Mouse (Mus musculus): Measurements from ENCODE around the gene Zbtb6. TPM values are rescaled to one million over a fixed set of nuclear protein-coding genes. Genes with fewer than 3 reads are reported as not detected.

The Zbtb6 gene
- total RNA-seq (2023) = 10 to 100 TPM; 18.9 to 19.8 TPM

GRCm38 (mm10) chr2:37442611-37443591 lies at the start of gene Zbtb6, which contains the start of the genes Zbtb26 and Rabgap1:
Gene Zbtb6, minus strand, starts transcription at chr2:37443171.
Gene Zbtb26, minus strand, starts transcription at chr2:37443135.
Gene Rabgap1, plus strand, starts transcription at chr2:37443279.

DNA sequence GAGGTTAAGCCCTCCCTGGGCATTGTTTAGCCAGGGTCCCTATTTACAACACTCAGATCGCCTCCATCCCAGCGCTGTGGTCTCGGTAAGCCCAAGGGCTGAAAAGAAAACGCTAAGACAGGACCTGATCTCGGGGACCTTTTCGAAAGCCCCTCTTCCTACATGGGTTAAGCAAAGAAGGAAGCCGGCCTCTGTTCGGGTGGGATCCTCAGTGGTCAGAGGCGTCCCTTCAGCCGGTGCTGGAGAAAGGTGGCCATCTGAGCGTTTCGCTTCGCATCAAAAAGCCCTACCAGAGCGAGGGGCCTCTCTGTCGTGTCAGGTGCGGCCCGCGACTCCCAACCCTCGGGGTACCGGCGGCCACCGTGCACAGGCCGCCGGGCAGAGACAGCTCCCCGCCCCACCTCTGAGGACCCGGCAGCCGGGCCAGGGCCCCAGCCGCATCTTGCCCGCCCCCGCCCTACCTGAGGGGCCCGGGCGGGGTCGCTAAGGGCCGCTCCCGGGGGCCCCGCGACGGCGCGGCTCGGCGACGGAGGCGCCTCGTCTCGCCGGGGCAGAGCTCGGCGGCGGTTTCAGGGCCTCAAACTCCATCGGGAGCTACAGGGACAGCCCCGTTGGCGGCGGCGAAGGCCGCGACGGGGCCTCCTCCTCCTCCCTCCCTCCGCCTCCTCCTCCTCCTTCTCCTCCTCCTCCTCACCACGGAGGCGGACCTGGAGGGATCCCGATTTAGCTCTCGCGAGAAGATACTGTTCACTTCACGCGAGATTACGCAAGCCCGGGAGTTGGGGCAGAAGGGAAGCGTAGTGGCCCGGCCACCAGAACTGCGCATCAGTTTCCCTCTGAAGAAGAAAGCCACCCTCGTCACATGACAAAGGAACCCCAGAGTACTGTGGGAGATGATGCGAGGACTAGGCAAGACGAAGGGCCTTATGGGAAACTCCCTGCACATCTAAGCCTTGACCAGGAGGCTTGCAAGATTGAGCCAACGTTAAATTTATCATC lies 20.4 kb downstream of the Zbtb6 start, which contains the start of gene Rc3h2:
Rc3h2 (minus strand) TSS at position 598 of the 999 bp plus-strand sequence.

Other genes with a start within 250 kb of the Zbtb6 start
- not detected for gene Olfr366, start 231.6 kb downstream of the Zbtb6 start, total RNA-seq (2023)
- not detected for gene Olfr368, start 116.7 kb downstream of the Zbtb6 start, total RNA-seq (2023)
- gene Pdcl, start 83.8 kb downstream of the Zbtb6 start, total RNA-seq (2023) = 10 to 100 TPM; 37.5 to 44.1 TPM
- gene Rc3h2, start 20.3 kb downstream of the Zbtb6 start, total RNA-seq (2023) = 10 to 100 TPM; 71.5 to 73.7 TPM
- gene Zbtb26, start within 50 bp of the Zbtb6 start, total RNA-seq (2023) = 1 to 10 TPM; 5.5 to 6.7 TPM
- 10 to 100 TPM; 45.5 to 50.2 TPM for gene Rabgap1, start 108 bp upstream of the Zbtb6 start, total RNA-seq (2023)
- gene Gpr21, start 73.2 kb upstream of the Zbtb6 start, total RNA-seq (2023) = 1 to 10 TPM; 3.4 to 3.8 TPM